Mouse (Mus musculus): ENCODE results near the gene Nedd9. TPM values are rescaled to one million over a fixed set of nuclear protein-coding genes. Genes with fewer than 3 reads are reported as not detected.

Gene Nedd9
- 10 to 100 TPM; 19.2 to 26.4 TPM for total RNA-seq (2021)
- long read RNA-seq, experiment 1, full-length matches to known transcripts, result 9 of 13 reads
- long read RNA-seq, experiment 1, partial matches to known transcripts, result 2 of 13 reads
- long read RNA-seq, experiment 1, other reads (novel, unspliced or antisense), result 2 of 13 reads
- long read RNA-seq, experiment 2, full-length matches to known transcripts, result 12 of 19 reads
- long read RNA-seq, experiment 2, partial matches to known transcripts, result 2 of 19 reads
- long read RNA-seq, experiment 2, other reads (novel, unspliced or antisense), result 5 of 19 reads

GRCm38 (mm10) chr13:41486606-41487408, at the start of gene Nedd9:
Gene Nedd9 (minus strand): TSS chr13:41487362.
- no peak for DNase-seq (ENCODE audit: low spot score in 2 of 2)

- DNase-seq (ENCODE audit: low spot score in 2 of 2), result no peak
These were observed 45.5 kb upstream of the Nedd9 start for GRCm38 (mm10) chr13:41532625-41533024.

GRCm38 (mm10) chr13:41530326-41530725, 43.2 kb upstream of the Nedd9 start:
- no peak for DNase-seq (ENCODE audit: low spot score in 2 of 2)

- no peak for DNase-seq (ENCODE audit: low spot score in 2 of 2)
These were observed 37.0 kb upstream of the Nedd9 start for GRCm38 (mm10) chr13:41524208-41524607.

- no peak for DNase-seq (ENCODE audit: low spot score in 2 of 2)
These were observed 34.1 kb upstream of the Nedd9 start for GRCm38 (mm10) chr13:41521296-41521695.

GRCm38 (mm10) chr13:41520549-41521161, 33.5 kb upstream of the Nedd9 start:
- no peak for DNase-seq (ENCODE audit: low spot score in 2 of 2)

- DNase-seq (ENCODE audit: low spot score in 2 of 2), result no peak
These were observed 32.6 kb upstream of the Nedd9 start for GRCm38 (mm10) chr13:41519792-41520191.

- peak in 1 of 2 experiments; percentile 16 for DNase-seq (ENCODE audit: low spot score in 2 of 2)
These were observed 30.0 kb upstream of the Nedd9 start for GRCm38 (mm10) chr13:41517193-41517592.

- no peak for DNase-seq (ENCODE audit: low spot score in 2 of 2)
These were observed 28.6 kb upstream of the Nedd9 start for GRCm38 (mm10) chr13:41515749-41516148.

GRCm38 (mm10) chr13:41514918-41515317, 27.8 kb upstream of the Nedd9 start:
- DNase-seq (ENCODE audit: low spot score in 2 of 2), result no peak

GRCm38 (mm10) chr13:41513456-41513855, 26.3 kb upstream of the Nedd9 start:
- no peak for DNase-seq (ENCODE audit: low spot score in 2 of 2)

- no peak for DNase-seq (ENCODE audit: low spot score in 2 of 2)
These were observed 25.1 kb upstream of the Nedd9 start for GRCm38 (mm10) chr13:41512243-41512642.

- DNase-seq (ENCODE audit: low spot score in 2 of 2), result no peak
These were observed 23.7 kb upstream of the Nedd9 start for GRCm38 (mm10) chr13:41510631-41511419.

- DNase-seq (ENCODE audit: low spot score in 2 of 2), result no peak
These were observed 18.4 kb upstream of the Nedd9 start for GRCm38 (mm10) chr13:41505594-41505993.

- no peak for DNase-seq (ENCODE audit: low spot score in 2 of 2)
These were observed 17.8 kb upstream of the Nedd9 start for GRCm38 (mm10) chr13:41504997-41505396.

GRCm38 (mm10) chr13:41504448-41504847, 17.3 kb upstream of the Nedd9 start:
- DNase-seq (ENCODE audit: low spot score in 2 of 2), result no peak

- no peak for DNase-seq (ENCODE audit: low spot score in 2 of 2)
These were observed 15.7 kb upstream of the Nedd9 start for GRCm38 (mm10) chr13:41502917-41503301.

- no peak for DNase-seq (ENCODE audit: low spot score in 2 of 2)
These were observed 15.2 kb upstream of the Nedd9 start for GRCm38 (mm10) chr13:41502136-41502916.

- DNase-seq (ENCODE audit: low spot score in 2 of 2), result no peak
These were observed 13.6 kb upstream of the Nedd9 start for GRCm38 (mm10) chr13:41500793-41501192.

GRCm38 (mm10) chr13:41498611-41499121, 11.5 kb upstream of the Nedd9 start:
- DNase-seq (ENCODE audit: low spot score in 2 of 2), result no peak
